Mouse (Mus musculus) hindbrain, embryonic 15.5 days (tissue): ENCODE measurements around the gene Gpr150. TPM values are rescaled to one million over a fixed set of nuclear protein-coding genes. Genes with fewer than 3 reads are reported as not detected.

Experiments
- ATAC-seq: fragments of 200-750 bp; cut with Nextera tagmentation; 2 replicates; pipeline ENCODE4 v1.8.0; 2017; ENCODE audit warnings: low read depth, moderate number of reproducible peaks, moderate TSS enrichment; ENCODE audit not compliant: low FRiP score
- H3K27ac ChIP-seq: fragments of 300-500 bp; sonication (generic); replicated peaks from 2 replicates; pipeline ENCODE4 v1.5.1; 2015; ENCODE audit warnings: mild to moderate bottlenecking, inconsistent platforms
- H3K27me3 ChIP-seq: fragments of 300-500 bp; sonication (generic); 2 replicates; pipeline ENCODE4 v1.6.1; 2015; ENCODE audit warnings: control low read depth, inconsistent platforms
- H3K36me3 ChIP-seq: fragments of 300-500 bp; sonication (generic); 2 replicates; pipeline ENCODE4 v1.6.1; 2015; ENCODE audit warnings: control low read depth, inconsistent platforms
- H3K4me1 ChIP-seq: fragments of 300-500 bp; sonication (generic); replicated peaks from 2 replicates; pipeline ENCODE4 v1.6.1; 2015; ENCODE audit warnings: control low read depth, inconsistent platforms
- H3K4me2 ChIP-seq: fragments of 300-500 bp; sonication (generic); 2 replicates; pipeline ENCODE4 v1.6.1; 2015; ENCODE audit warnings: moderate library complexity, mild to moderate bottlenecking, inconsistent platforms
- H3K4me3 ChIP-seq: fragments of 300-500 bp; sonication (generic); 2 replicates; pipeline ENCODE4 v1.5.1; 2015; ENCODE audit warnings: mild to moderate bottlenecking, inconsistent platforms
- H3K9ac ChIP-seq: fragments of 300-500 bp; sonication (generic); 2 replicates; pipeline ENCODE4 v1.6.1; 2015; ENCODE audit warnings: inconsistent platforms
- H3K9me3 ChIP-seq: fragments of 300-500 bp; sonication (generic); 2 replicates; pipeline ENCODE4 v1.6.1; 2016; ENCODE audit warnings: control low read depth, inconsistent platforms
- WGBS: fragments of 180-500 bp; shearing (Covaris S2); methylation state at CpG from one replicate; pipeline ENCODE4 v1.1.7; 2015; 5-methylcytosine and 5-hydroxymethylcytosine counted together
- polyA plus RNA-seq: library from polyadenylated mRNA; unstranded; fragments of >200 nt; fragmentation: Nextera tagmentation; extraction: Ambion mirVana; gene quantifications from 2 replicates; pipeline ENCODE4 v1.2.1, GENCODE M21; 2015

Gene Gpr150
- polyA plus RNA-seq, 1 experiment from 2014 or later, result 3.3 TPM

DNA sequence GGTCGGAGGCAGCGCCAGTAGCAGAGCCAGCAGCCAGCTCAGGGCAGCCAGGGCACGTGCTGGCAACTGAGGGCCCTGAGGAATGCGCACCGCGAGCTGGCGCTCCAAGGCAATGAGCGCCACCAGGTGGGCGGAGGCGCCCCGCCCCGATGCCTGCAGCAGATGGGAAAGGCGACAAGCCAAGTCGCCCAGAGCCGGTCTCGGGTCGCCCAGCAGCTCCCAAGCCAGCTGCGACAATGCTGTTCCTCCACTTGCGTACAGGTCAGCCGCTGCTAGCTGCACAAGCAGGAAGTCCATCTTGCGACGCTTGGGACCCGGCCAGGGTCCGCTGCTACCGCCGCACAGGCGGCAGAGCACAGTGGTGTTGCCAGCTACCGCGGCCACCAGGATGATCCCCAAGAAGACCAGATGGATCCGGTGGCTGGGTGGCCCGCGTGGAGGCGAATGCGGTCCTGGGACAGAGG, 503 bp downstream of the Gpr150 start:
- Histone ChIP-seq H3K9ac (peak overlapping the region; percentile 54), H3K27ac (peak overlapping the region; percentile 51), H3K27me3 (peaks cover 28% of the 10 kb centered on the region), H3K4me2 (peak overlapping the region; percentile 82), H3K4me1 (peaks cover 12% of the 10 kb centered on the region), H3K4me3 (peak overlapping the region; percentile 54), H3K9me3 (no peaks in the 10 kb centered on the region), H3K36me3 (no peaks in the 10 kb centered on the region)
- WGBS, result under 1% methylated on average over 34 of the region's 34 CpGs
- ATAC-seq, result peak; percentile 92

DNA sequence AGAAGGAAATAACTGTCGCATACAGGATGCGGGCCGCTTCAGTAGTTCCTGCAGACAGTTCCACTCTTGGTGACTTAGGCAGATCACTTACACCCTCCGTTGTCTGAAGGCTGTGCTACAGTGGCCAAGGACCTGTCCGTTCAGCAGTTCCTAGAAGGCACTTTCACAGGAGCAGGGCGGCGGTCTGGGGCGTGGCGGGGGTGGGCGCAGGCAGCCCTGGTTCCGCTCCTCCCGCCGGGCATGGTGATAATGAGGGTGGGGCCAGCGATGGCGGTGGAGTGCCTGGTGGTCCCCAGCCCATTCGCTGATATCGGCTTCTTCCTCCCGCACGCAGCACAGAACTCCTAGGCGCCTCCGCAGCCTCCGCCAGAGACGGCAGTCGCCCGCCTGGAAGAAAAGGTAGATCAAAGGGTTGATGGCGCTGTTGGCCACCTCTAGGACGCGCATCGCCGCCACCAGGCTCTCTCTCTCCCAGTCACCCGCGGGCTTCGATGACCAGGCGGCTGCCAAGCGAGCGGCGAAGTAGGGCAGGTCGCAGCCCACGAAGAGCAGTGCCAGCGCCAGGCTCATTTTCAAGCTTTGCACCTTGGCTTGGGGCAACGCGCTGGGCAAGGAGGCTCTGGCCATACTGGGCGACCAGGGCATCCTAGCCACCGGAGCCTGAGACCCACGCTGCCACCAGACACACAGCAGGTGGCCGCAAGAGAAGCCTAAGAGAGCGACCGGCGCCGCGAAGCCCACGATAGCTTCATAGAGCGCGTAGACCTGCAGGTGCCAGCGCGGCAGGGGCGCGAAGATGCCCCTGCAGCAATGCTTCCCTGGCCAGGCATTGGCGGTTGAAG, 1.2 kb downstream of the Gpr150 start:
- Histone ChIP-seq H3K9ac (peak overlapping the region; percentile 54), H3K4me3 (peak overlapping the region; percentile 54), H3K27ac (peak overlapping the region; percentile 51), H3K4me2 (peak overlapping the region; percentile 82), H3K4me1 (peaks cover 12% of the 10 kb centered on the region), H3K9me3 (no peaks in the 10 kb centered on the region), H3K27me3 (peaks cover 28% of the 10 kb centered on the region), H3K36me3 (no peaks in the 10 kb centered on the region)
- peak; percentile 80 for ATAC-seq
- WGBS, result under 1% methylated on average over 59 of the region's 59 CpGs

DNA sequence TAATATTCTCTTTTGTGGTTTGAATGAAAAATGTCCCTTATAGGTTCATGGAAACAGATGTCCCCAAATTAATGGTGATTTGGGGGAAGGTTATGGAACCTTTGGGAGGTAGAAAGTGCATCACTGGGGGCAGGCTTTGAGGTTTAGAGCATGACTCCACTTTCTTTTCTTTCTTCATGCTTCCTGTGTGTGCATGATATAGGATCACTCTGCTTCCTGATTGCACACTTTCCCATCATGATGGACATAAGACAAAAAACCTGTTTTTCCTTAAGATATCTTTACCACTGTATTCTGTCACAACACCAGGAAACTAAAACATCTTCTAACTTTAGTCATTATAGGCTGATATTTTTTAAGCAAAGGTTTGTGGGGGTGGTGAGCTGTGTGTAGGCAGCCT, 11.8 kb downstream of the Gpr150 start:
- H3K4me2 ChIP-seq, result no peak overlapping the region
- H3K9me3 ChIP-seq, result no peaks in the 10 kb centered on the region
- H3K4me3 ChIP-seq, result no peak overlapping the region
- ATAC-seq, result no peak
- H3K36me3 ChIP-seq, result no peaks in the 10 kb centered on the region
- no peak overlapping the region for H3K27ac ChIP-seq
- H3K9ac ChIP-seq, result no peak overlapping the region
- no peaks in the 10 kb centered on the region for H3K4me1 ChIP-seq
- no peaks in the 10 kb centered on the region for H3K27me3 ChIP-seq

DNA sequence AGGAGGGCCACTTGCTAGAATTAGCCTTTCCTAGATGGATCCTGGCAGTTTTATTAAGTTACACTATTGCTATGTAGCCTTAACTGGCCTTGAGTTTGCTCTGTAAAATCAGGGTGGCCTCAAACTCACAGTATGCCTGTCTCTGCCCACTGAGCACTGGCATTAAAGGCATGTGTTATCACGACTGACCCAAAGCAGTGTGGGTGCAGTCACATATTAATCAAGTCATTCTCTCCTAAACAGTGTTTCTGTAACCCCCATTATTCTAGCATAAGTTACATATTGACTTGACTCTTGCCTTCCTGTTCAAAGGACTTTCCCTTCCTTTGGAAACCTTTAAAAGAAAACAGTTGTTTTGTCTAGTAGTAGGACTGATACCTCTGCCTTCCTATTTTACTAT, 14.3 kb downstream of the Gpr150 start:
- H3K36me3 ChIP-seq, result no peaks in the 10 kb centered on the region
- H3K27me3 ChIP-seq, result no peaks in the 10 kb centered on the region
- no peak overlapping the region for H3K4me2 ChIP-seq
- H3K9ac ChIP-seq, result no peak overlapping the region
- no peaks in the 10 kb centered on the region for H3K9me3 ChIP-seq
- no peaks in the 10 kb centered on the region for H3K4me1 ChIP-seq
- H3K27ac ChIP-seq, result no peak overlapping the region
- no peak for ATAC-seq
- H3K4me3 ChIP-seq, result no peak overlapping the region
- WGBS, result 67% methylated on average over 1 of the region's 1 CpGs

DNA sequence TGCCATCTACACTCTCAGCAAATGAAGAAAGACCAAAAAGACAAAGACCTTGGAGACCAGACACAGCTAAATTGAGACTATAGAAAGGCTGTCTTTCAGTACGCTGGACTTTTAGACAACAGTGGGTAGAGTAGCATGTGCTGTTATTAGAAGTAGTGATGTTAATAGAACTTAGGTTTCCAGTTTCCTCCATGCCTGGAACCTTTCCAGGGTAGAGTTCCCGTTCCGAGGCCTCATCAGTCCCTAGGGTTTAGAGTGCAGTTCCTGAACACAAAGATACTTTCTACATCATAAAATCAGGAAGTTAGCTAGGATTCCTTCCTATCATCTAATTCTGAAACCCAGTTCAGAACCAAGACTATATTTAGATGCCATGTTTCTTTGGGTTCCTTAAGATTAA, 32.2 kb downstream of the Gpr150 start:
- no peak overlapping the region for H3K4me3 ChIP-seq
- H3K27me3 ChIP-seq, result no peaks in the 10 kb centered on the region
- no peak overlapping the region for H3K4me2 ChIP-seq
- no peaks in the 10 kb centered on the region for H3K4me1 ChIP-seq
- 82% methylated on average over 3 of the region's 3 CpGs for WGBS
- no peak for ATAC-seq
- no peaks in the 10 kb centered on the region for H3K36me3 ChIP-seq
- H3K9me3 ChIP-seq, result no peaks in the 10 kb centered on the region
- H3K27ac ChIP-seq, result no peak overlapping the region
- H3K9ac ChIP-seq, result no peak overlapping the region

DNA sequence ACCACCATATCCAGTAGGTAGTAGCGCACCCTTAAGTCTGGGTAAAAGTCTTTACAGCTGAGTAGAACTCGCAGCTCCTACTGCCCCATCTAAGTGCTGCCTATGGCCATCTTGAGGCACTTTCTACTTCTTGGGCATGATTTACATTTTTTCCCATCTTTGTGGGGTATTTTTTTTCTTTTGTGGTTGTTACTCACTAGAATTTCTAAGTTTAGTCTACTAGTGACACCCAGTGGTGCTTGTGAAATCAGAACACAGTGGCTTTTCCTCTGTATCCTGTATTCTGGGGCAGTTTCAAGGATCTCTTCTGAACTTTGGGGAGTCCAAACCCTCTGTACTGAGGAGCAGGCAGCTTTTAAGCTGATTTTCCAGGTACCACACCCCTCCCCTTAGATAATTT, 35.0 kb downstream of the Gpr150 start:
- 93% methylated on average over 2 of the region's 2 CpGs for WGBS
- Histone ChIP-seq H3K27ac (no peak overlapping the region), H3K4me3 (no peak overlapping the region), H3K27me3 (no peaks in the 10 kb centered on the region), H3K4me1 (peaks cover 12% of the 10 kb centered on the region), H3K9ac (no peak overlapping the region), H3K36me3 (no peaks in the 10 kb centered on the region), H3K9me3 (no peaks in the 10 kb centered on the region), H3K4me2 (no peak overlapping the region)
- ATAC-seq, result no peak

DNA sequence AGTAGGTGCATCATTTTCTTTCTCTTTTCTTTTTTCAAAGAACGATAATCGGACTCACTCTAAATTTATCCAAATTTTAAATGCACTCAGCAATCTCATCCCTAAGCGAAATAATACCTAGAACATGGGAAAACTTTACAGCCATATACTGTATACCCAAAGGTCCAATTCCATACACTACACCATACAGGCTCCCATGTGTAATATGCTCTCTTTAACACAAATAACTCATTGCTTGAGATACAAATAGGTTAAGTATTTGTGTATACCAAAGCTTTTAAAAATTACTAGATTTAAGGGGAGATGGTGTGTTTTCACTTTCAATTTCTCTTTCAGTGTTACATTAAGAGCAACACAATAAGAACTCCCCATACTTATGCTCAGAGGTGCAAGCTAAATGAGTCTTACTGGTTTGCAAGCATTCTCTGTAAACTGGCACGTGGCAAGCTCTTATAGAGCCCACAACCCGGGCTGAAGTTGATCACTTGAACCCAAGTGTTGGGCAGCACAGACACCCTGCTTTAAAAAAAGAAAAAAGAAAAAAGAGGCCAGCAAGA, 37.9 kb downstream of the Gpr150 start:
- Histone ChIP-seq H3K4me2 (peak overlapping the region; percentile 61), H3K27ac (0 out of 2 replicates have a peak overlapping the region, but pooled peaks have one; percentile 94), H3K36me3 (no peaks in the 10 kb centered on the region), H3K27me3 (no peaks in the 10 kb centered on the region), H3K4me3 (peak overlapping the region; percentile 63), H3K9me3 (no peaks in the 10 kb centered on the region), H3K4me1 (peaks cover 14% of the 10 kb centered on the region), H3K9ac (peak overlapping the region; percentile 19; the same call in 1 of the 2 replicates)
- 44% methylated on average over 5 of the region's 5 CpGs for WGBS
- peak; percentile 71 for ATAC-seq

DNA sequence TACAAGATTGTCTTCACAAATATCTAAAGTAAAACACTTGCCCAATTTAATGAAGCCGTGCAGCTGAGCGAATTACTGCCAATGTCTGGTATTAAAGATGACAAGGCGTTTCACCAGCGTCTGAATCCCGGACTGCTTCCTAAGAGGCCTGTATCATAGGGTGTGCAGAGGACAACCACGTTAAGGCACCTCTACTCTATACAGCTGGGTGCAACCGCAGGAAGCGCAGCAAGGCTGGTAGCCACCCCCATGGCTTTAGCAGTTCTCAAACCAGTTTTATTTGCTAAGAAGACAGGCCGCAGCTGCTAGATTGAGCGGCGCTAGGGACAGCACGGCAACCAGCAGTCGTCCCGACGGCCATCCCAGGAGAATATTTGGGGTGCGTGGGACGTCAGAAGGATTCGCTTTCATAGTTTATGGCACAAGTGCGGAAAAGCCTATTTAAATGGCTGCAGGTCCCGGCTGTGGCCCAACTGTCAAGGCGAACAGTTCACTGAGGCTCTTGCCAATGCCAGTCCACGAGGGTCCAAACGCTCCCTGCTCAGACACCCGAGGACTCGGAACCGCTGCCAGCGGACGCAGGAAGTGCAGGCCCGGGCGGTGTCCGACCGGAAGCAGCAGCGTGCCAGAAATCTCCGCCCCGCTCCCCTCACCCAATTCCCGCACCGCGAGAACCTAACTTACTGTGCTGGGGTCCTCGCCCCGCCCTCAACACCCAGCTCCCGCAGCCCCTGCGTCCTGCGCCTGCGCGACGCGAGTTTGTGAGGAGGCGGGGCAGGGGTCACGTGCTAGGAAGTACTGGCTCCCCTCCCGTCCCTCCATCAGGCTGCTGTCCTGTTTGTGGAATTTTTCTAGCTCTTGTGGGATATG, 38.6 kb downstream of the Gpr150 start, which contains the start of gene Rfesd:
Gene Rfesd (minus strand): TSS at position 746 of the 870 bp plus-strand sequence.
- H3K4me3 ChIP-seq, result peak within 1 kb of the TSS; percentile 63
- under 1% methylated on average over 50 of the region's 50 CpGs for WGBS
- ATAC-seq, result peak; percentile 100
- H3K36me3 ChIP-seq, result no peaks in the 10 kb centered on the region
- H3K27ac ChIP-seq, result peak within 1 kb of the TSS; percentile 94
- H3K4me1 ChIP-seq, result peaks cover 14% of the 10 kb centered on the region
- no peaks in the 10 kb centered on the region for H3K9me3 ChIP-seq
- peak within 1 kb of the TSS; percentile 61 for H3K4me2 ChIP-seq
- peak within 1 kb of the TSS; percentile 74 for H3K9ac ChIP-seq
- no peaks in the 10 kb centered on the region for H3K27me3 ChIP-seq

DNA sequence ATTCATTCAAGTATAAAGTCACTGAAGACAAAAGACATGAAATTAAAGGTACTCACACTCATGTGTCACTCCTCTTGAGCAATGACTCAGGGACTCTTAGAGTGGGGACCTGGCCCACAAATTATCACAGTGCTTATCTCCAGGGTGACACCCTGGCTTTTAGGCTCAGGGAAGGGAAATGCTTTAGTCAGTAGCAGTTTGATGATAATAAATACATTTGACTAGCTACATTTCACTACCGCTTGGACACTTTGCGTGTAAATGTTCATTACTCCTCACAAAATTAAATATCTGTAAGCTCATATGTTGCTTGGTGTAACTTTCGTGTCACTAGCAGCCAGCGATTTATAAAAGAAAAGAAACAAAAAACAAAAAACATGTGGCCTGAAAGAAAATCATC, 39.3 kb downstream of the Gpr150 start:
- Histone ChIP-seq H3K9me3 (no peaks in the 10 kb centered on the region), H3K27ac (peak overlapping the region; percentile 94)

DNA sequence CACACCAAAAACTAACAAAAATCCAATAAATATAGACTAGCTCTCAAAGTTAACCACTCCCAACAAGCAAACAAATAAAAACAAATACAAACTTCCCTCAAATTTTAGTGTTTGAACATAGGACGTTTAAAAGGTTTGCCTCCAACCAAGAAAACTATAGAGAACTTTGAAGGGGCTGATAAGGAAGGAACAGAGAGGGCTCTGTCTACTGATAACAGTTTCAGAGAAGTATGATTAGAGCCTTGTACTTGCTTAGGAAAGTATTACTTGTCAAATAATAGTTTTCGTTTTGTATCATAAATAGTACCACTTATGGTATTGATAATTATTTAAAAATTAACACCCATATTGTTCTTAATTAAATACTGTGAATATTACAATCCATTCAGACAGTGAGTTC, 42.3 kb downstream of the Gpr150 start:
- 84% methylated on average over 2 of the region's 2 CpGs for WGBS
- H3K27ac ChIP-seq, result no peak overlapping the region
- no peaks in the 10 kb centered on the region for H3K36me3 ChIP-seq
- no peak for ATAC-seq
- H3K9ac ChIP-seq, result no peak overlapping the region
- H3K4me1 ChIP-seq, result peaks cover 14% of the 10 kb centered on the region
- no peaks in the 10 kb centered on the region for H3K9me3 ChIP-seq
- H3K4me3 ChIP-seq, result no peak overlapping the region
- H3K4me2 ChIP-seq, result no peak overlapping the region
- no peaks in the 10 kb centered on the region for H3K27me3 ChIP-seq

More for the DNA sequence above, 39.3 kb downstream of the Gpr150 start:
- Histone ChIP-seq H3K27me3 (no peaks in the 10 kb centered on the region), H3K4me1 (peaks cover 14% of the 10 kb centered on the region), H3K4me3 (peak overlapping the region; percentile 63), H3K4me2 (peak overlapping the region; percentile 61), H3K9ac (peak overlapping the region; percentile 74), H3K36me3 (no peaks in the 10 kb centered on the region)
- WGBS, result 82% methylated on average over 4 of the region's 4 CpGs
- no peak for ATAC-seq
